Mouse (Mus musculus) liver, postnatal 0 days (tissue): ENCODE measurements around the gene Rpusd2. TPM values are rescaled to one million over a fixed set of nuclear protein-coding genes. Genes with fewer than 3 reads are reported as not detected.
A peak's percentile ranks its signal among the peaks of the same experiment; 100 is the strongest.

Experiments used
- ATAC-seq: fragments of 200-750 bp; cut with Nextera tagmentation; 2 replicates; pipeline ENCODE4 v1.8.0; 2017; ENCODE audit warnings: mild to moderate bottlenecking, moderate library complexity
- DNase-seq: peaks from one replicate; pipeline ENCODE4 v3.0.0-alpha.2; 2016
- H3K27ac ChIP-seq: fragments of 300-500 bp; sonication (generic); 2 replicates; pipeline ENCODE4 v1.5.1; 2014; ENCODE audit warnings: antibody characterized with exemption, moderate library complexity, mild to moderate bottlenecking, low read depth
- H3K27me3 ChIP-seq: fragments of 300-500 bp; sonication (generic); 2 replicates; pipeline ENCODE4 v1.6.1; 2014; ENCODE audit warnings: low read length, control low read depth, mixed read lengths; ENCODE audit not compliant: insufficient read depth
- H3K36me3 ChIP-seq: fragments of 300-500 bp; sonication (generic); replicated peaks from 2 replicates; pipeline ENCODE4 v1.6.1; 2014; ENCODE audit warnings: mild to moderate bottlenecking, control low read depth, low read length, moderate library complexity, mixed read lengths; ENCODE audit not compliant: insufficient read depth
- H3K4me1 ChIP-seq: fragments of 300-500 bp; sonication (generic); 2 replicates; pipeline ENCODE4 v1.6.1; 2014; ENCODE audit warnings: antibody characterized with exemption, mild to moderate bottlenecking, control low read depth; ENCODE audit not compliant: insufficient read depth
- H3K4me2 ChIP-seq: fragments of 300-500 bp; sonication (generic); 2 replicates; pipeline ENCODE4 v1.6.1; 2014; ENCODE audit warnings: low read depth, mild to moderate bottlenecking, low read length, moderate library complexity, mixed read lengths
- H3K4me3 ChIP-seq: fragments of 300-500 bp; sonication (generic); 2 replicates; pipeline ENCODE4 v1.5.1; 2014; ENCODE audit warnings: low read depth, low read length
- H3K9ac ChIP-seq: fragments of 300-500 bp; sonication (generic); replicated peaks from 2 replicates; pipeline ENCODE4 v1.6.1; 2014; ENCODE audit warnings: mild to moderate bottlenecking, moderate library complexity
- H3K9me3 ChIP-seq: fragments of 300-500 bp; sonication (generic); 2 replicates; pipeline ENCODE4 v1.6.1; 2016; ENCODE audit warnings: mild to moderate bottlenecking, control low read depth, low read length, mixed read lengths
- CTCF ChIP-seq: sonication (generic); IDR thresholded peaks from 2 replicates; pipeline ENCODE4 v1.5.1; 2016; ENCODE audit warnings: antibody characterized with exemption, low read depth
- EP300 ChIP-seq: IDR thresholded peaks from 2 replicates; pipeline ENCODE4 v1.6.1; 2016; ENCODE audit warnings: antibody characterized with exemption, low read depth, mild to moderate bottlenecking
- WGBS: fragments of 180-500 bp; shearing (Covaris S2); extraction: QIAGEN DNeasy Blood & Tissue Kit; methylation state at CpG from one replicate; pipeline ENCODE4 v1.1.7; 2014; ENCODE audit not compliant: insufficient replicate concordance; 5-methylcytosine and 5-hydroxymethylcytosine counted together
- polyA plus RNA-seq: library from polyadenylated mRNA; unstranded; fragments of >200 nt; fragmentation: Nextera tagmentation; extraction: Ambion mirVana; gene quantifications from 2 replicates; pipeline ENCODE4 v1.2.1, GENCODE M21; 2015

Gene Rpusd2
- polyA plus RNA-seq, 1 experiment from 2014 or later: 2.1 TPM

- H3K27me3 ChIP-seq: no peaks in the 10 kb centered on the region
- no peak overlapping the region for H3K4me3 ChIP-seq
- no peak overlapping the region for H3K9ac ChIP-seq
- peaks cover 21% of the 10 kb centered on the region for H3K4me1 ChIP-seq
- TF ChIP-seq EP300 (no peak), CTCF (no peak)
- H3K36me3 ChIP-seq: peaks cover 44% of the 10 kb centered on the region
- 66% methylated on average over 4 of the region's 4 CpGs for WGBS
- H3K4me2 ChIP-seq: peak overlapping the region; percentile 23
- DNase-seq (no peak), ATAC-seq (no peak)
- H3K9me3 ChIP-seq: no peaks in the 10 kb centered on the region
- H3K27ac ChIP-seq: peak overlapping the region; percentile 50; the same call in 1 of the 2 replicates
Measured at GRCm38 (mm10) chr2:119025239-119025616, 9.4 kb upstream of the Rpusd2 start.

- ATAC-seq (no peak), DNase-seq (no peak)
- Histone ChIP-seq H3K9ac (no peak overlapping the region), H3K4me3 (no peak overlapping the region), H3K27me3 (no peaks in the 10 kb centered on the region), H3K4me1 (peaks cover 21% of the 10 kb centered on the region), H3K9me3 (no peaks in the 10 kb centered on the region), H3K36me3 (peaks cover 27% of the 10 kb centered on the region), H3K4me2 (no peak overlapping the region), H3K27ac (no peak overlapping the region)
- WGBS: 91% methylated on average over 4 of the region's 4 CpGs
- TF ChIP-seq EP300: no peak
- no peak for TF ChIP-seq CTCF
Measured at GRCm38 (mm10) chr2:119026951-119027350, 7.6 kb upstream of the Rpusd2 start.

GRCm38 (mm10) chr2:119028941-119029551, 5.5 kb upstream of the Rpusd2 start, which contains the start of gene Ccdc32:
Gene Ccdc32, minus strand, starts transcription at chr2:119029393.
- 1% methylated on average over 28 of the region's 28 CpGs for WGBS
- Histone ChIP-seq H3K4me3 (peak within 1 kb of the TSS; percentile 86), H3K4me2 (peak within 1 kb of the TSS; percentile 96), H3K9ac (peak within 1 kb of the TSS; percentile 87), H3K27me3 (no peaks in the 10 kb centered on the region), H3K4me1 (peaks cover 21% of the 10 kb centered on the region), H3K9me3 (no peaks in the 10 kb centered on the region), H3K36me3 (peaks cover 9% of the 10 kb centered on the region; the same call in 1 of the 2 replicates), H3K27ac (peak within 1 kb of the TSS; percentile 61; the same call in 1 of the 2 replicates)
- TF ChIP-seq CTCF: no peak
- no peak for TF ChIP-seq EP300
- ATAC-seq: peak; percentile 95
- peak; percentile 96 for DNase-seq

- Histone ChIP-seq H3K27ac (no peak overlapping the region), H3K36me3 (0 out of 2 replicates have a peak, but pooled peaks cover 4% of the 10 kb centered on the region), H3K4me1 (peaks cover 21% of the 10 kb centered on the region), H3K4me3 (no peak overlapping the region), H3K9me3 (no peaks in the 10 kb centered on the region), H3K4me2 (no peak overlapping the region), H3K27me3 (no peaks in the 10 kb centered on the region), H3K9ac (no peak overlapping the region)
- no peak for ATAC-seq
- no peak for DNase-seq
- WGBS: 37% methylated on average over 4 of the region's 4 CpGs
- TF ChIP-seq CTCF: no peak
- TF ChIP-seq EP300: no peak
Measured at GRCm38 (mm10) chr2:119032191-119032590, 2.4 kb upstream of the Rpusd2 start.

GRCm38 (mm10) chr2:119035397-119035745, 781 bp downstream of the Rpusd2 start:
- peak overlapping the region; percentile 83 for H3K4me2 ChIP-seq
- no peaks in the 10 kb centered on the region for H3K27me3 ChIP-seq
- no peak for TF ChIP-seq EP300
- peaks cover 5% of the 10 kb centered on the region for H3K4me1 ChIP-seq
- H3K9me3 ChIP-seq: no peaks in the 10 kb centered on the region
- whole genome bisulfite sequencing: 13% methylated on average over 7 of the region's 7 CpGs
- H3K36me3 ChIP-seq: peaks cover 19% of the 10 kb centered on the region
- H3K4me3 ChIP-seq: peak overlapping the region; percentile 64
- ATAC-seq: no peak
- no peak for DNase-seq
- peak overlapping the region; percentile 73 for H3K9ac ChIP-seq
- peak overlapping the region; percentile 69 for H3K27ac ChIP-seq

- no peak overlapping the region for H3K27ac ChIP-seq
- H3K9me3 ChIP-seq: no peaks in the 10 kb centered on the region
- H3K4me1 ChIP-seq: no peaks in the 10 kb centered on the region
- TF ChIP-seq EP300 (no peak), CTCF (peak; percentile 70)
- no peak overlapping the region for H3K9ac ChIP-seq
- H3K4me3 ChIP-seq: no peak overlapping the region
- 46% methylated on average over 4 of the region's 4 CpGs for WGBS
- no peaks in the 10 kb centered on the region for H3K27me3 ChIP-seq
- DNase-seq: no peak
- no peak for ATAC-seq
- H3K36me3 ChIP-seq: peaks cover 19% of the 10 kb centered on the region
- no peak overlapping the region for H3K4me2 ChIP-seq
Measured at GRCm38 (mm10) chr2:119040882-119041281, 6.3 kb downstream of the Rpusd2 start.
